Mouse (Mus musculus) layer of hippocampus, adult 9-10 months (tissue): Measurements from ENCODE around the gene Peli2.

ENCODE experiments used
- DNase-seq: peaks from one replicate; pipeline ENCODE4 v3.0.0; 2022; ENCODE audit warnings: low spot score

Gene Peli2

DNA sequence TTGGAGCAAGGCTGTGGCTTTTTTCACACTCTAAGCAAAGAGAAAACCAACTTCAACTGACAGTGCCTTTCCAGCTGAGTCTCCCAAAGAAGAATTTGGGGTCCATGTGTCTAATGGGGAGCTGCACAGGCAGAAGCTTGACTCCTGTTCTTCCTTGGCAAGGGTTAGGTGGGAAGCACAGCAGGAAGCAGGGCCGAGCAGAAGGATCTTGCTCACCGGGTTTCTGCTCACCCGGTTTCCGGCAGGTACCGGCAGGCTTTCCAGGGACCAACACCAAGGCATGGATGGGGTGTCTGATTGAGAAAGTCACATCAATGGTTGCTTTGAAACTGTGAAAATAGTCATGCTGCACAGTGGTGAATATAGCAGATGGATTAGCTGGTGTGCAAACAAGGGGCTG is 70.3 kb downstream of the Peli2 start:
- no peak for DNase-seq

DNA sequence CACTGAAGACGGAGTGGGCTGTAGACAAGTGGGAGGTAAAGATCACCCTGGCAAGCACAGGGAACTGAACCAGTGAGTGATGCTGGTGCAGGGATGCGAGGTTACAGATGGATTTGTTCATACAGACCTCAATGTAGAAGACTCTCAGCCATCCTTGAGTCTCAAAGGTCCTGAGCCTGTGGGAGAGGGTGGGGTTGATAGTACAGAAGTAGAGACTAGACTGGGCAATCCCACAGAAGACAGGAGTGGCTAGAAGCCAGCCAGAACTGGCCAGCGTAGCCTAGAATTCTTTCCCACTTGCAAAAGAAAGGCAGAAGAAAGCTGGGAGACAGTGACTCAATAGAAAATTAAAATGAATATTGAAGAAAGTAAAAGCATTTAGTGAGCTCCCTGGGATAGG is 71.3 kb downstream of the Peli2 start:
- no peak for DNase-seq

DNA sequence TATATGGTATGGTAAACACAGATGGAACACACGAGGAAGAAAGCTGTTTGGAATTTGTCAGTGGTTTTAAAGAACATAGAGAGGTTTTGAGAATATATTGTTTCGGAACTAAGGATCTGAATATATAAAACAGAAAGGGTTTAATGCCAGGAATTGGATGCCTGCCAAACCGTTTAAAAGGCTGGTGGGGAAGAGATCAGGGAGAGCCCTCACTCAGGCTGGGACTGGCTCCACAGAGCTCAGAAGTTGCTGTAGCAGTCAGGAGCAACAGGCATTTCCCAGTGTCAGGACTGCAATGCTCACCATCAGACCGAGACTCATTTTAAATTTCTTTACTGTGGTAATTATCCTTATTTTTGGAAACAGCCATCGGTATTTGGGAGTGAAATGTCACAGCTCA is 76.2 kb downstream of the Peli2 start:
- no peak for DNase-seq

DNA sequence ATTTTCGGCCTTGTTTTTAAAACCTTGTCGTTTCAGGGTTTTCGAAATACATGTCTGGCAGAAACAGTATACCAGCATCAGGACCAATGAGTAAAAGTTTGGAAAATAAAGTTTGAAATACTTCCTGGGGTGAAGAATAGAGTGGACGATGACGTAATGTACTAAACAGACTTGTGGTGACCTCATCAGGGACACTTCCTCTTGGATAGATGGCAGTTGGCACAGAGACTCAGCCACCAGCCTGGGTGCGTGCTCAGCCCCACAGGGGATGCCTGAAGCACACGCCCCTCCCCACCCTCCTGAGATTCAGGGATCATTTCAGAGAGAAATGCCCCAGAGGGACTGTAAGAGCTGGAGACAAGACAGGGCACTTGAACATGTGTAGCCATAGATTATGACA is 76.7 kb downstream of the Peli2 start:
- DNase-seq, result no peak

DNA sequence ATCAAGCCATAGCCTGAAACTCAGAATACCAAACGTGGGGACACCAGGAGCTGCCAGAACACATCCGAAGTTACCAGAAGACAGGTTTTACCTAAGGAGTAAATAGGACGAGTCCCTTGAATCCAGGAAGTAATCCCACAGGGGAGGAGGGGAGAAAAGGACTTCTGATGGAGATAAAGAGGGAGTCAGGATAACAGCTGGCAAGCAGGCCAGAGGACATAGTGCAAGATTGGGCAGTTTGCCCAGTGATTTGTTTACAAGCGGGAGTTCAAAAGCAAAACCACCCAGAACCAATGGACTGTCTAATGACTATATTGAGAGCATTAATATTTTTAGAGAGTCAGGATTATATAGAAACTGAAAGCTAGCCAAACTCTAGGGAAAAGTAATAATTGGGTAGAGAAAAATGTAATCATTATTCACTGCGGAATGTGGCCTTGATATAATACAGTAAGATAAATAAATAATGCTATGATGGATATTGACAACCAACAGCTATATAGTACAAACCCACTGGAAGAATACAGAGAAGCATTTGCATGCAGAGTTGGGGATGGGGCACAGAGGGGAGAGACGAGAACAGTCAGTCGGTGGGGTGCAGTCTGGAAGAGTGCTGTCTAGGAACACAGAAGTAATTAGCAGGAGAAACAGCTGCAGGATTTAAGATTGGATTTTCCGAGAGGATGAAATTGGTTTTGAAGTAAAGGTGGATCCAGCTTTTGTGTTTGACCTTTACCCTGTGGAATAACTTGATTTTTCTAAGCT is 77.7 kb downstream of the Peli2 start:
- DNase-seq, result no peak

DNA sequence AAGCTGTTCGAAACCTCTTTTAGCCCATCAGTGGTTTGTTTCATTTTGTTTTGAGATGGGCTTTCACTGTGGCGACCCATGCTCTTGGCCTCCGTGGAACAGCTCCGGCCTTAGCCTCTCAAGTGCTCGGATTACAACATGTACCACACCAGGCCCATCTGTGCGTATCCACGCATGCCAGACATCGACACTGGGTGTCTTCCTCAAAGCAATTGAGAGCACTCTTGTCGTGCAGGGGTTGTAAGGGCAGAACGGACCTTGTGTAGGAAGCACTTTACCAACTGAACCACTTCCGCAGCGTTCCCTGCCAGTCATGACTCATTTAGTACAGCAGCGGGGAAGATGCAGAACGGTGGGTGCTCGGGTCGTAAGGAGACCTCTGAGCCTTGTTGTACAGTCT is 78.3 kb downstream of the Peli2 start:
- no peak for DNase-seq

DNA sequence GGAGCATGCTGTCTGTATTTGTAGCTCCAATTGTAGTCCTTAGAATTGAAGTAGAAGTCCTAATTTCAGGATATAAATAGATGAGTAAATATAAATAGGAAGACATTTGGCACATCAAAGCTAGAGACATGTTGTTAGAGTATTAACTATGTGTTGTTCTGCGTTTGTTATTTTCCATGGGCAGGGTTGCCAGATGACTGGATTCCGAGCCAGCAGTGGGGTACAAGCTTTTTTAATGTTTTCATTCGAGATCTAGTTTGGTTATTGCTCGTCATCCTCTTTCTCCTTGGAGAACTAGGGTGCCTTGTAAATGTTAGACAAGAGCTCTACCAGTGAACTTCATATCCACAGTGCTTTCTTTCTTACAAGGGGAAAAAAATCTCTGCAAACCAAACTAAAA is 78.9 kb downstream of the Peli2 start:
- no peak for DNase-seq

DNA sequence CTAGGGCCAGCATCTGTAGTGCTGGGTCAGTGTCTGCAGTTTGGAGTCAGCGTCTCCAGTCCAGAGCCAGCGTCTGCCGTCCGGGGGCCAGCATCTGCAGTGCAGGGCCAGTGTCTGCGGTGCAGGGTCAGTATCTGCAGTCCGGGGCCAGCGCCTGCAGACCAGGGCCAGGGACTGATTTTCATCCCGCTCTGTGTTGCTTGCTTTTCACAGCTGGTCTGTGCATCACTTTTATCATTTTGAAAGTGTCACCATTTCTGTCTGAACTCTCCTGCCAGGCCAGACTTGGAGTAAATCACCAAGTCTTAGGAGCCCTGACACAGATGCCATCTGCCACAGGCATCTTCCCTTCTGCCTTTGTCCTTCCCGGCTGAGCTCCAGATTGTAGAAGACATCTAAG is 79.7 kb downstream of the Peli2 start:
- no peak for DNase-seq

DNA sequence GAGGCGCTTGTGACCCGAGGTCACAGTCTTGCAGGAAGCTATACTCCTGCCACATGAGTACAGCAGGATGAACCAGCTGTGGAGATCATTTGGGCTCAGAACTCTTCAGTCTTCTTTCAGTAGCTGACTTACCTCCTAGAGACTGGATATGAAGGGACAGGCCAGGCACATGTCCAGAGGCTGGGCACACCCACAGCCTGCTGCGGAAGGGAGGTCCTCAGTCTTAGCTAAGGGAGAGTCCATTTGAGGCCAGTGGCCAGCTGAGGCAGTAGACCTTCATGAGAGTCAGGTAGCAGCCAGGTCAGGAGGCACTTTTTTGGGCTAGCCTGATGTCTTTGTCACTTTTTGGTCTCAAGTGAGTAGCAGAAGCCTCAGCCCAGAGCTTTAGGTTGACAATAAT is 80.2 kb downstream of the Peli2 start:
- no peak for DNase-seq

DNA sequence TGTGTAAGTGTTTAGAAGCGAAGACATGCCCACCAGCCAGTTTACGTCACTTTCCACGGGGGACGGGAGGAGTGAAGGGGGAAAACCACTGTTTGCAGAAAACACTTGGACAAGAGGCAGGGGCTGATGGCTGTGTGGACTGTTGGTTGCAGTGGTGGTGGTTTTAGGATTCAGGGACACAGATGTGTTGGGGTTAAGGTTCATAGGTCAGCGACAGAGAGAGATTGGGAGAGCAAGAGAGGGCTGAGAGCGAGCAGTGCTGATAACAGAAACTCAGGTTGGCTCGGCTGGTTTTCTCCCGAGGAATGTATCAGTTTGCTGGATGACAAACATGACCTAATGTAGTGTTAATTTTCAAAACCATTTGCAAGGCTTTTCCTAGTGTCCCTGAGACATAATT is 80.8 kb downstream of the Peli2 start:
- no peak for DNase-seq

DNA sequence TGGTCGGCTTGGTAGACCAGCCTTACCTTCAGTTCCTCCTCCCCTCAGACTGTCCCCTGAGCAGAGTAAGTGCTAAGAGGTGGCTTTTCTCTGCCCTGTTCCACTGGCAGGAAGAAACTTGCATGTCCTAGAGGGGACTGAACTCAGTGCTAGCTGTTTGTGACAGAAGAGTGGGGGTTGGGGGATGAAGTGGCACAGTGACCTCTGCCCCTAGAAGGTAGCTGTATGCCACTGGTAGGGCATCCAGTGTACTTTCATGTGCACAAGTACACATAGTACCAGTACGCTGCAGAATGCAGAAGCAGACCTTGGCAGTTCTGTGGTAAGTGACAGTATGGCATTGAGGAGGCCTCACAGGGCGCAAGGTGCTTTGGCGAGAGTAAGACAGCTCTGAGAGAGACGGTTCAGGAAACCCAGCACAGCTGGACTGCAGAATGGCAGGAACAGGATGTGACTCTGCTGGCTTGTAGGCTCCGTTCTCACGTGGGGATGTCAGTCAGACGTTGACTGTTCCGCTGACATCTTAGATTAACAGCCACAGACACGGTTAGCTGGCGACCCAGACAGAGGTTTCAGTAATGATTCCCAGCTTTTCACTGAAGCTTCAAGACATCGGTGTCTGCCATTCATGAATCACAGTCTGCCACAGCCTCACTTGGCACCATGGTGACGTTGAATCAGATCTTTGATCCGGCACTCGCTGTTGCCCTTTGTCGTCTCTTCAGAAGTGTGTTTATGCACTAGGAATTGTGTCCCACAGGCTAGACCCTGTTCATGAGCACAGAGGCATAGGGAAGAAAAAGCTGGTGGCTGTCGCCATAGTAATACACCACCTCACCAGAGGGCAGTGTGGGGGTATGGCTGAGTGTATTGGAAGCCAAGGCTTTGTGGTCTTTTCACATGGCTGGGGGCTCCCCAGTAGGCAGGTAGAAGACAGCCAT is 81.7 kb downstream of the Peli2 start:
- no peak for DNase-seq

DNA sequence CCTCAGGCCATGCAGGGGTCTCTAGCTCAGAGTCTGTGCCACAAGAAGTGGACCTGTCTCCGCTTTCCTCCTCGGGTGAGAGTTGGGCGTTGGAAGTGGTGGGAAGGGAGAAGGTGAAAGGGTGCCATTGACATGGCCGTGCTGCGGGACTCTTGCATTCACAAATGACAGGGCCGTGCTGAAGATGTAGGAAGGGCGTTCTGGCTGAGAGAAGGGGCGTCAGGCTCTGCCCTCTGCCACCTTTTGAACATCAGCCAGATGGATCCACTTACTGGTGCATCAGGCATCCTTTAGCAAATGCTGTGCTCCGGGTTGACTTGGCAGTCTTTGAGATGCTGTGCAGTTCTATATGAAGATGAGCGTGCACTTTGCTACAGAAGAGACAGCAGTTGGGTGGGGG is 84.4 kb downstream of the Peli2 start:
- no peak for DNase-seq

DNA sequence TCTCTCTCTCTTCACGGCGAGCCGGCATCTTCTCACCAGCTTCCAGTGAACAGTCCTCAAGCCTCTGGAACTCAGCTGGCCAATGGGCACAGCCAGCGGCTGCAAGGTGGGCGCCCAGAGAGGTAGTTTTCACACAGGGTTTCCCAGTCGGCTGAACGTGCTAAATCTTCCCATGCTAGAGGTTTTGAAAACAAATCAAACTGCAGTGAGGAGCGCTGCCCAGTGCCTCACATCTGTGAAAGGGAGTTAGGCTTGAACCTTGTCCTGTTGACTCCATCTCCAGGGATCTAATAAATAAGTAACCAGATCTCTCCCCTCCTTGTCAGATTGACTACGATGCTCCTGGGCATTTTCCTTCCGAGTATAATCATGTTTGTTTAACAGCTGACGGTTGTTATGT is 85.0 kb downstream of the Peli2 start:
- no peak for DNase-seq

DNA sequence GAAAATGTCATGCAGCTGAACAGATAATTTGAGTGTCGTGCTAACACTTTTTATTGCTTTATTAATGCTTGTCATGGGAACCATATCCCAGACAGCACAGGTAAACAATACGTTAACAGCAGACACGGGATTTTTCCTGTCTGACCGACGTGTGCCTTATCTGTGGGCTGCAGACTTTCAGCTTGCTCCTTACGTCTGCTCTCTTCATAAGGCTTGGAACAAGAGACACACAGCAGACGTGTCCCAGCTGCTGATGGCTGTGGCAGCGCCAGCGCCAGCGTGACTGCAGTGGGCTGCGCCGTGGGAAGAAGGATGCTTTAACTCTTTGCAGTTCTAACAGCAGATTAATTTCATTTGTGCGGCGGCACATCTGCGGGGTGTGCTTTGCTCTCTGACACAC is 86.5 kb downstream of the Peli2 start:
- no peak for DNase-seq

DNA sequence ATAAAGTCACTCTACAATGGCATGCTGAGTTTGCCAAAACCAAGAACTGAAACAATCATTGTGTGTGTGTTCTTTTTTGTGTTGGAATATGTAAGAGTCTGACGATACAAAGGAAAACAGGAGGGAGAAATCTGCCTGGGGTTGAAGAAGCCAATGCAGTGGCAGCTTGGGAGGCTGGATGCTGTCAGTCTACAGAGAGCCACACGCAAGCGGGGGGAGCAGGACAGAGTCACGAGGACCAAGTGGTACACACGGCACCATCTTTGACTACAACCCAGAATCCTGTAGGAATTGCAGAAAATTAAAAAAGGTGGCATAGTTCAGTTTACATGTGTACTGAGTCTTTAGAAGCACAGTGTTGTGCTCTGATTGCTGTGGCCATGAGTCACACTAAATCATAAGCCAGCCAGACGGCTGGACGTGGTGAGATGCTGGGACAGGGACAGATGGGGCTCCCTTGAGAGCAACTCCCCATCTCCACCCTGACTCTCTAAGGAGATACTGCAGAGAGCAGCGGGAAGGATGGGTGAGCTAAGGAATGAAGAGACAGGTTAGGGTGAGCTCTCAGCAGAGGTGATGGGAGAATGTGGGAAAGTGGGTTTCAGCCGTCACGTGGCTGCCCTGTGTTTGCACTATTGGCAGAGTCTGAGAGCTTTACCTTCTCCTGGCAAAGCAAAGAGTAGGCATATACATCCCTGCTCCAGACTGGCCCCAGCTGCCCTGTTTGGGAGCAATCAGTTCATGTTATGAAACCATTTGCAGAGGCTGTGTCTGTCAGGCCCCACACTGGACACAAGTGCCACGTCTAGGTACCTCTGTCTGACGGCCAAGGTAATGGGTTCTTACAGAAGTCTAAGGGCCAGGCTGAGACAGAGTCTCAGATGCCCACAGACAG is 87.4 kb downstream of the Peli2 start:
- no peak for DNase-seq

DNA sequence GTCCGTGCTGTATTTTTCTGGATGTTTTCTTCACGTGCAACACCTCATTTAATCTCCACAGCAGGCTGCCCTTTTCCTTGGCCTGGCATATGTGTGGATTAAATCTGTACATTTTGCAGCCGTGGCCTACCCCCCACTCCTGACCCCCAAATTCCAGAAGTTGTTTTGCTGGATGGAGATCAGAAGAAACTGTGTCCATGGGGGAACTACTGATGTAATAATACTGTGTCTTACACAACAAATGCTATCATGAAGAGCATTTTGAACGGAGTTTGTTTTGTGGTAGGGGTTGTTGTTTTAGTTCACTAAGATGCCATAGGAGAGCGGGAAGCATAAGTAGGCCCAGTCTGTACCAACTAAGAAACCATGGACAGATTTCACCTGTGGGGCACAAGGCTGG is 88.8 kb downstream of the Peli2 start:
- DNase-seq, result no peak

DNA sequence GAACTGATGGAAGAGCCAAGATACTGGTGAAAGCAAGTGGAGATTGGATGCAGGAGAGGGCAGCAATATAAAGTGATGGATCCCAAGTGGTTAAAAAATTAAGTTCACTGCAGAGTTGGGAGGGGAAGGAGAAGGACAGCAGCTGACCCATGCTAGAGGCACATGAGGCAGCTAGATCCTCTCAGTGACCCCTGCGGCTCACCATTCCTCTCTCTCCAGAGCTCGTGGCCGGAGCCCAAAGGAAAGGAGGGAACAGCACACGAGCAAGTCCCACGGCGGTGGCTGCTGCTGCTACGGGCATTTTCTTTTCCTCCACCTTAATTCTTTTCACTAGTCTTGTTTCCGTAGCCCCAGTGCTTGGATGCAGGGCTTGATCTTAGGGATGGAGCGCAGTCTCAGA is 89.5 kb downstream of the Peli2 start:
- no peak for DNase-seq

DNA sequence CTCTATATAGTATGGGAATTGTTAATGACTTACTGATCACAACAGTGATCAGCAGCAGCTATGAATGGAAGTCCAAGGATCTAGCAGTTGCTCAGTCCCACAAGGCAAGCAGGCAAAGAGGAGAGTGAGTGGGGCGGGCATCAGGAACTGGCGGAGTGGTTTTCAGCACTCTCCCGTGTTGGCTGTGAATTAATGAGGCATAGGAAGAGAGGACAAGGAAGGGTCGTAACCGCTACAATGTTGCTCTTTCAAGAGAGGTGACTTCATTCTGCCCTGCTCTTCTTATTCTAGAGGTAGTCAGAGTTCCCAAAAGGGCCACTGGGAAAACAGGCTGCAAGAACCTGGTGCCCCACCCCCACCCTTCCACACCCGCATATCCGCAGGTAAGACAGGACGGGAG is 90.9 kb downstream of the Peli2 start:
- no peak for DNase-seq

DNA sequence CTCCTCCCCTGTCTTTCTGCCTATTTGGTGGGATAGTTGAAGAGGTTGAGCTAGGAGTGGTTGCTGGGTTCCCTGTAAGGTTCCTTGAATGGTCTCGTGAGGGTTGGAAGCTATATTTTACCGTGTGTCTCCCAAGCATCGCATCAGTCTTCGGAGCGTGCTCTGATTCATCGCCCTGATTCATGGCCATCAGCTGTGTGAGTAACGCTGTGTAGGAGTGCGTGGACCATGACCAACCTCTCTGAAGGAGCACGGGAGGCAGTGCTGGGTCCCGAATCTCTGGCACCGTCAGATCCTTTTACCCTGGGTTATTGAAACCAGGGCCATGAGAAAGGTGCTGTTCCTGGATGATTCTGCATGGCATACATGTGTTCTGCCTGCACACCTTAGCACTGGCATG is 92.2 kb downstream of the Peli2 start:
- DNase-seq, result no peak

DNA sequence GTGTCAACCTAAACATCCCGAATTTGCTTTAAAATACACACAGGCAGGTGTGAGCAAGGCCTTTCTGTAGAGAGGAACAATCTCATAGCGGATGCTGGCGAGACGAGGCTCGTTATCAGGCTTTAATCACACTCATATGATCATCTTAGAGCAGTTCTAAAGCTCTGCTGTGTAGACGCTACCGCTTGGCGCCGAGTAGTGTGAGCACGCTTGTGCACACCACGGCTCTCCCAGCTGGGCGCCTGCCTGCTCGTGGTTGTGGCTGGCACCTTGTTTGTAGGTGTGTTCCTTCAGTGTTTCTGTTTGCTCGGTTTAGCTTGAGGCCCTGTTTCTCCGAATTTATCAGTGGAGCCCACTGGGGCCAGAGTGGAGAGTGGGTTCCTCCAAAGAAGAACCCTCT is 93.0 kb downstream of the Peli2 start:
- DNase-seq, result no peak

DNA sequence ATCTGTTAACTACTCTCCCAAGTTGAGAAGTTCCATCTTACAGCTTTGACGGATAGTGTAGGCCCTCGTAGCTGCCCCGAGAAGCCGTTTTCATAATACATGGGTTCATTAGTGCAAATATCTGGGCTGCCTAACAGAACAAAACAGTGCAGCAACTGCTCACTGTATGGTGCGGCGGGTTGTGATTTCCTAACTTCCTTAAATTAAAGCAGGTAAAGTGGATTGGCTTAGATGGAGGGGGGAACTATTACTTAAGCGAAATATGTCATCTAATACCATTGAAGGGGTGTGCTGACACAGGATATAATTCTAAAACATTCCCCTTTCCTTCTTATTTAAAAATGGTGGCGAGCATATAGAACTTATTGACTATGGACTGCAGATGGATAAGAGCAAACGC is 101.4 kb downstream of the Peli2 start:
- DNase-seq, result no peak

DNA sequence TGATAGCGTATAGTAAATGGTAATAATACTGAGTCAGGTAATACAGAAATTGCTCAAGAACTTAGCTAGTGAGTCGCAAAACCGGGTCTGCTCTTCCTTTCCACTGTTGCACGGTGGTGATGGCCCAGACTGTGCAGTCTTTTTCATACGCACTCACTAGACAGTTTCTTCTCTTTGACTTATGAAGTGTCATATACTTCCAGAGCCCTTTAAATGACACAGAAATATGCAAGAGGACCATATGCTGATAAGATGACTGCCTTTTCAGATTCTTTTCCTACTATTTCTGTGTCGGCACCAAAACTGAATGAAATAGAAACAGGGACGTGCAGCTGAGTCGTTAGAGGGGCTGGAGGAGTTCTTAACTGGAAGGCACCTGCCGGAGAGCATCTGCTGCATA is 102.1 kb downstream of the Peli2 start:
- no peak for DNase-seq

DNA sequence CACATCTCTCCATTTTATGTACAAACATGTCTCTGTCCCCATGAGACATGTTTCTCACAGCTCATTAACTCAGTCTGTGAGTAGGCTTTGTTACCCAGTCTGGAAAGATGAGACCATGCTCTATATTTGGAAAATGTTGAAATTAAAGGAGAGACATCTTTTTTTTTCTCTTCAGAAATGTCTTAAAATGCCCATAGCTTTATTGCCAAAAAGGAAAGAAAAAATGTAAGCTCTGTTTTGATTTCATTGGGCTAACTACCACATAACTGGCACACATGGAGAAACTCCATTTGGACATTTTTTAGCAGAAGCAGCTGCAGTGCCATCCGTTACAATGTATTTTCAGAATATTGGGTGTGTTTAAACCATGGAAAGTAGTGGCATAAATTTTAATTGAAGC is 103.6 kb downstream of the Peli2 start:
- no peak for DNase-seq
